In genomic region chrX:52151100-52151499, GRCm38 (mm10) we compare ENCODE assay signal across 13 mouse cellular contexts. TPM values are rescaled to one million over a fixed set of nuclear protein-coding genes. Genes with fewer than 3 reads are reported as not detected.
DNase-seq lines count a peak whose midpoint lies in the region; ATAC-seq and TF ChIP-seq lines count a peak whose summit lies in the region.
"Had no signal": no experiment of that assay in that cellular context is flagged by ENCODE, and none has a peak within 500 bp of the region (broad histone marks: within the 10 kb centered on the region; RNA-seq: fewer than 3 reads in every experiment).

No protein-coding gene starts in this region.

- no peak for TF ChIP-seq POLR2A in liver, adult 2 months (IDR thresholded peaks at IDR 0.05; ENCODE audit: extremely low read depth, insufficient read depth, low read length)

- no peaks in the 10 kb centered on the region for H3K36me3 ChIP-seq in heart, embryonic 16.5 days (ENCODE audit: control insufficient read depth, insufficient read depth)
- H3K36me3 ChIP-seq in liver, adult 2 months (ENCODE audit: control insufficient read depth, insufficient read depth, low read length) = no peaks in the 10 kb centered on the region
- H3K36me3 ChIP-seq in forebrain, embryonic 12.5 days (replicated peaks) = no peaks in the 10 kb centered on the region

- ATAC-seq in heart, embryonic 16.5 days (replicated peaks; ENCODE audit: extremely low read depth, insufficient read depth, low FRiP score) = no peak
- no peak for ATAC-seq in forebrain, embryonic 12.5 days (ENCODE audit: low FRiP score)
- ATAC-seq: inflammation-experienced regulatory T-cells, adult 6 months had no signal

- peak overlapping the region; percentile 32; the same call in 1 of the 2 replicates for H3K4me2 ChIP-seq in heart, embryonic 16.5 days (ENCODE audit: low read depth, low read length)
- no peak overlapping the region for H3K4me2 ChIP-seq in forebrain, embryonic 12.5 days
- H3K4me2 ChIP-seq: midbrain, embryonic 11.5 days had no signal

- WGBS in heart, embryonic 16.5 days = 28% methylated on average over 7 of the region's 7 CpGs
- 59% methylated on average over 7 of the region's 7 CpGs for WGBS in liver, adult 2 months
- 69% methylated on average over 7 of the region's 7 CpGs for WGBS in forebrain, embryonic 12.5 days

- peaks cover 19% of the 10 kb centered on the region; the same call in 1 of the 2 replicates for H3K79me2 ChIP-seq in liver, adult 2 months (ENCODE audit: control insufficient read depth, insufficient read depth, low read length)

- no peak overlapping the region for H3K27ac ChIP-seq in heart, embryonic 16.5 days (ENCODE audit: low read length)
- H3K27ac ChIP-seq in liver, adult 2 months (replicated peaks; ENCODE audit: insufficient read depth, low read depth, low read length) = peak overlapping the region; percentile 40; the same call in 1 of the 2 replicates
- H3K27ac ChIP-seq in forebrain, embryonic 12.5 days = no peak overlapping the region

- H3K9ac ChIP-seq in heart, embryonic 16.5 days (ENCODE audit: low read length) = no peak overlapping the region
- H3K9ac ChIP-seq in liver, adult 2 months (ENCODE audit: low read depth, low read length) = no peak overlapping the region
- no peak overlapping the region for H3K9ac ChIP-seq in forebrain, embryonic 12.5 days

- no peaks in the 10 kb centered on the region for H3K27me3 ChIP-seq in heart, embryonic 16.5 days (ENCODE audit: control insufficient read depth, insufficient read depth, low read length)
- H3K27me3 ChIP-seq in liver, adult 2 months (ENCODE audit: control insufficient read depth, insufficient read depth, low read length) = no peaks in the 10 kb centered on the region
- no peaks in the 10 kb centered on the region for H3K27me3 ChIP-seq in forebrain, embryonic 12.5 days

- H3K9me3 ChIP-seq in heart, embryonic 16.5 days (replicated peaks; ENCODE audit: control insufficient read depth, low read length) = no peaks in the 10 kb centered on the region
- H3K9me3 ChIP-seq in forebrain, embryonic 12.5 days = no peaks in the 10 kb centered on the region

- H3K4me1 ChIP-seq in heart, embryonic 16.5 days (ENCODE audit: control insufficient read depth, insufficient read depth, low read length) = 0 out of 2 replicates have a peak, but pooled peaks cover 7% of the 10 kb centered on the region
- peaks cover 27% of the 10 kb centered on the region for H3K4me1 ChIP-seq in liver, adult 2 months (ENCODE audit: control insufficient read depth, insufficient read depth, low read length)
- H3K4me1 ChIP-seq in forebrain, embryonic 12.5 days = no peaks in the 10 kb centered on the region; the same call in 1 of the 2 replicates

- DNase-seq in heart, postnatal 14 days = no peak
- DNase-seq in heart, postnatal 4 days = peak; percentile 18
- no peak for DNase-seq in liver, adult 2 months (ENCODE audit: extremely low read depth, low read depth, low spot score)
- DNase-seq in testis, postnatal 14 days (ENCODE audit: low spot score) = peak; percentile 11
- DNase-seq in gastrocnemius, postnatal 25 days = no peak
- no peak for DNase-seq in thymus, postnatal 4 days
- DNase-seq: lung, postnatal 10 days; thymus, postnatal 14 days had no signal

- intact Hi-C loops in heart, postnatal 14 days (cut with DNase I) = no loop called here

- TF ChIP-seq CTCF in liver, adult 2 months (IDR thresholded peaks at IDR 0.05; ENCODE audit: low read depth, low read length) = no peak

- no peak overlapping the region for H3K4me3 ChIP-seq in heart, embryonic 16.5 days (ENCODE audit: low read length)
- H3K4me3 ChIP-seq in liver, adult 2 months (ENCODE audit: insufficient read depth, low read depth, low read length) = no peak overlapping the region
- no peak overlapping the region for H3K4me3 ChIP-seq in forebrain, embryonic 12.5 days (replicated peaks)
- H3K4me3 ChIP-seq: myocyte had no signal

RNA-seq across cellular contexts. Expression of gene Gpc4, which starts 14.0 kb away (rescaled TPM):
- polyA plus RNA-seq in heart, embryonic 16.5 days (2015; fragmentation: Nextera tagmentation; extraction: Ambion mirVana) = 45.5 and 45.6 TPM in 2 replicates
- total RNA-seq in heart, postnatal 14 days (2021) = 10 to 100 TPM; 46.9 to 49.7 TPM
- total RNA-seq in heart, postnatal 4 days (2021) = 10 to 100 TPM; 67.6 to 73.7 TPM
- 30.3 and 35.7 TPM in 2 replicates for total RNA-seq in liver, adult 2 months (2014; rRNA removed)
- polyA plus RNA-seq in liver, adult 2 months (2012; rRNA removed) = 29.7 and 30.8 TPM in 2 replicates
- 10 to 100 TPM; 40.1 to 40.9 TPM for total RNA-seq in gastrocnemius, postnatal 25 days (2021)
- 60.4 and 74.1 TPM in 2 replicates for polyA plus RNA-seq in forebrain, embryonic 12.5 days (2016; fragmentation: Nextera tagmentation; extraction: Ambion mirVana)
- polyA plus RNA-seq: inflammation-experienced regulatory T-cells, adult 6 months had no signal

Comparison
In these comparisons a context has a peak if more than half of its experiments do, and no peak if none do; other contexts are left out.
1. DNase-seq: peak in heart, postnatal 4 days (single experiment) and testis, postnatal 14 days (single experiment); none in heart, postnatal 14 days (0 of 2), liver, adult 2 months (single experiment), gastrocnemius, postnatal 25 days (single experiment) and thymus, postnatal 4 days (single experiment).